Mouse (Mus musculus) lung, embryonic 15.5 days (tissue): Measurements from ENCODE around the gene Tmem119. TPM values are rescaled to one million over a fixed set of nuclear protein-coding genes. Genes with fewer than 3 reads are reported as not detected.

Experiments used
- ATAC-seq: fragments of 200-750 bp; cut with Nextera tagmentation; 2 replicates; pipeline ENCODE4 v1.8.0; 2017; ENCODE audit warnings: moderate number of reproducible peaks, borderline replicate concordance; ENCODE audit not compliant: low FRiP score, low TSS enrichment; ENCODE audit errors: extremely low read depth
- H3K27ac ChIP-seq: fragments of 300-500 bp; sonication (generic); 2 replicates; pipeline ENCODE4 v1.5.1; 2015; ENCODE audit warnings: moderate library complexity, mild to moderate bottlenecking, inconsistent platforms
- H3K27me3 ChIP-seq: fragments of 300-500 bp; sonication (generic); 2 replicates; pipeline ENCODE4 v1.6.1; 2015; ENCODE audit warnings: inconsistent platforms
- H3K36me3 ChIP-seq: fragments of 300-500 bp; sonication (generic); 2 replicates; pipeline ENCODE4 v1.6.1; 2015; ENCODE audit warnings: inconsistent platforms
- H3K4me1 ChIP-seq: fragments of 300-500 bp; sonication (generic); 2 replicates; pipeline ENCODE4 v1.6.1; 2015; ENCODE audit warnings: inconsistent platforms
- H3K4me2 ChIP-seq: fragments of 300-500 bp; sonication (generic); 2 replicates; pipeline ENCODE4 v1.6.1; 2015; ENCODE audit warnings: inconsistent platforms, mild to moderate bottlenecking, moderate library complexity
- H3K4me3 ChIP-seq: fragments of 300-500 bp; sonication (generic); 2 replicates; pipeline ENCODE4 v1.5.1; 2015; ENCODE audit warnings: mild to moderate bottlenecking, inconsistent platforms
- H3K9ac ChIP-seq: fragments of 300-500 bp; sonication (generic); 2 replicates; pipeline ENCODE4 v1.6.1; 2015; ENCODE audit warnings: inconsistent platforms
- H3K9me3 ChIP-seq: fragments of 300-500 bp; sonication (generic); 2 replicates; pipeline ENCODE4 v1.6.1; 2016; ENCODE audit warnings: inconsistent platforms
- WGBS: fragments of 180-500 bp; shearing (Covaris S2); methylation state at CpG from one replicate; pipeline ENCODE4 v1.1.7; 2015; 5-methylcytosine and 5-hydroxymethylcytosine counted together
- polyA plus RNA-seq: library from polyadenylated mRNA; unstranded; fragments of >200 nt; fragmentation: Nextera tagmentation; extraction: Ambion mirVana; gene quantifications from 2 replicates; pipeline ENCODE4 v1.2.1, GENCODE M21; 2015

Tmem119 gene
- polyA plus RNA-seq, 1 experiment from 2014 or later, result 48.1 TPM

GRCm38 (mm10) chr5:113772905-113773519, 27.3 kb downstream of the Tmem119 start:
- Histone ChIP-seq H3K27me3 (no peaks in the 10 kb centered on the region), H3K9ac (peak overlapping the region; percentile 57), H3K4me1 (peaks cover 26% of the 10 kb centered on the region), H3K9me3 (no peaks in the 10 kb centered on the region), H3K27ac (peak overlapping the region; percentile 5; the same call in 1 of the 2 replicates), H3K4me2 (peak overlapping the region; percentile 89), H3K36me3 (peaks cover 39% of the 10 kb centered on the region), H3K4me3 (peak overlapping the region; percentile 99)
- peak; percentile 32 for ATAC-seq
- WGBS, result under 1% methylated on average over 35 of the region's 38 CpGs

GRCm38 (mm10) chr5:113772450-113772895, 27.8 kb downstream of the Tmem119 start, which contains the start of the genes Sart3 and Iscu:
Gene Sart3 (minus strand): TSS chr5:113772510.
Gene Iscu (plus strand): TSS chr5:113772748.
- peak; percentile 87 for ATAC-seq
- no peaks in the 10 kb centered on the region for H3K27me3 ChIP-seq
- H3K4me3 ChIP-seq, result peak within 1 kb of the TSS; percentile 99
- H3K4me1 ChIP-seq, result peaks cover 26% of the 10 kb centered on the region
- peak within 1 kb of the TSS; percentile 89 for H3K4me2 ChIP-seq
- no peaks in the 10 kb centered on the region for H3K9me3 ChIP-seq
- H3K9ac ChIP-seq, result peak within 1 kb of the TSS; percentile 94
- H3K27ac ChIP-seq, result peak within 1 kb of the TSS; percentile 96
- WGBS, result under 1% methylated on average over 49 of the region's 49 CpGs
- H3K36me3 ChIP-seq, result peaks cover 43% of the 10 kb centered on the region

- WGBS, result under 1% methylated on average over 95 of the region's 97 CpGs
- ATAC-seq, result peak; percentile 87
- peaks cover 43% of the 10 kb centered on the region for H3K36me3 ChIP-seq
- H3K27me3 ChIP-seq, result no peaks in the 10 kb centered on the region
- peak overlapping the region; percentile 99 for H3K4me3 ChIP-seq
- H3K4me1 ChIP-seq, result peaks cover 26% of the 10 kb centered on the region
- H3K9ac ChIP-seq, result peak overlapping the region; percentile 94
- peak overlapping the region; percentile 89 for H3K4me2 ChIP-seq
- H3K27ac ChIP-seq, result peak overlapping the region; percentile 96
- no peaks in the 10 kb centered on the region for H3K9me3 ChIP-seq
These were observed 28.8 kb downstream of the Tmem119 start for GRCm38 (mm10) chr5:113771213-113772162.

GRCm38 (mm10) chr5:113768806-113769205, 31.5 kb downstream of the Tmem119 start:
- H3K27me3 ChIP-seq, result no peaks in the 10 kb centered on the region
- WGBS, result 88% methylated on average over 8 of the region's 8 CpGs
- peaks cover 23% of the 10 kb centered on the region for H3K4me1 ChIP-seq
- no peak for ATAC-seq
- H3K4me2 ChIP-seq, result no peak overlapping the region
- peaks cover 32% of the 10 kb centered on the region for H3K36me3 ChIP-seq
- no peaks in the 10 kb centered on the region for H3K9me3 ChIP-seq
- H3K27ac ChIP-seq, result no peak overlapping the region
- no peak overlapping the region for H3K4me3 ChIP-seq
- H3K9ac ChIP-seq, result no peak overlapping the region

- Histone ChIP-seq H3K4me1 (peaks cover 16% of the 10 kb centered on the region), H3K4me3 (no peak overlapping the region), H3K36me3 (peaks cover 62% of the 10 kb centered on the region), H3K9ac (no peak overlapping the region), H3K27ac (no peak overlapping the region), H3K9me3 (no peaks in the 10 kb centered on the region), H3K27me3 (no peaks in the 10 kb centered on the region), H3K4me2 (no peak overlapping the region)
- WGBS, result 86% methylated on average over 13 of the region's 13 CpGs
- ATAC-seq, result no peak
These were observed 34.4 kb downstream of the Tmem119 start for GRCm38 (mm10) chr5:113765641-113766526.

- H3K4me3 ChIP-seq, result no peak overlapping the region
- no peak overlapping the region for H3K27ac ChIP-seq
- H3K36me3 ChIP-seq, result peaks cover 75% of the 10 kb centered on the region
- no peaks in the 10 kb centered on the region for H3K9me3 ChIP-seq
- no peaks in the 10 kb centered on the region for H3K27me3 ChIP-seq
- no peak for ATAC-seq
- peaks cover 1% of the 10 kb centered on the region for H3K4me1 ChIP-seq
- WGBS, result 88% methylated on average over 7 of the region's 7 CpGs
- no peak overlapping the region for H3K4me2 ChIP-seq
- H3K9ac ChIP-seq, result no peak overlapping the region
These were observed 35.9 kb downstream of the Tmem119 start for GRCm38 (mm10) chr5:113764426-113764825.

GRCm38 (mm10) chr5:113761585-113761984, 38.7 kb downstream of the Tmem119 start:
- no peak for ATAC-seq
- Histone ChIP-seq H3K27ac (no peak overlapping the region), H3K9me3 (no peaks in the 10 kb centered on the region), H3K4me3 (no peak overlapping the region), H3K9ac (no peak overlapping the region), H3K4me2 (no peak overlapping the region), H3K4me1 (peaks cover 6% of the 10 kb centered on the region), H3K36me3 (peaks cover 79% of the 10 kb centered on the region), H3K27me3 (no peaks in the 10 kb centered on the region)
- WGBS, result 91% methylated on average over 2 of the region's 2 CpGs

- H3K27me3 ChIP-seq, result no peaks in the 10 kb centered on the region
- H3K9me3 ChIP-seq, result no peaks in the 10 kb centered on the region
- H3K4me3 ChIP-seq, result no peak overlapping the region
- no peak overlapping the region for H3K9ac ChIP-seq
- H3K4me2 ChIP-seq, result no peak overlapping the region
- peak overlapping the region; percentile 72 for H3K27ac ChIP-seq
- peaks cover 17% of the 10 kb centered on the region for H3K4me1 ChIP-seq
- peaks cover 83% of the 10 kb centered on the region for H3K36me3 ChIP-seq
- 47% methylated on average over 15 of the region's 15 CpGs for WGBS
- peak; percentile 81 for ATAC-seq
These were observed 44.8 kb downstream of the Tmem119 start for GRCm38 (mm10) chr5:113755347-113756030.

GRCm38 (mm10) chr5:113751521-113752157, 48.7 kb downstream of the Tmem119 start:
- H3K4me2 ChIP-seq, result no peak overlapping the region
- H3K36me3 ChIP-seq, result peaks cover 89% of the 10 kb centered on the region
- peaks cover 12% of the 10 kb centered on the region for H3K4me1 ChIP-seq
- H3K9ac ChIP-seq, result no peak overlapping the region
- H3K4me3 ChIP-seq, result no peak overlapping the region
- no peak for ATAC-seq
- H3K27ac ChIP-seq, result no peak overlapping the region
- H3K27me3 ChIP-seq, result no peaks in the 10 kb centered on the region
- 87% methylated on average over 9 of the region's 9 CpGs for WGBS
- H3K9me3 ChIP-seq, result no peaks in the 10 kb centered on the region

GRCm38 (mm10) chr5:113748556-113749331, 51.6 kb downstream of the Tmem119 start:
- 91% methylated on average over 13 of the region's 13 CpGs for WGBS
- H3K4me3 ChIP-seq, result no peak overlapping the region
- H3K4me2 ChIP-seq, result no peak overlapping the region
- H3K4me1 ChIP-seq, result no peaks in the 10 kb centered on the region
- no peaks in the 10 kb centered on the region for H3K9me3 ChIP-seq
- no peak overlapping the region for H3K9ac ChIP-seq
- ATAC-seq, result no peak
- peaks cover 99% of the 10 kb centered on the region for H3K36me3 ChIP-seq
- H3K27ac ChIP-seq, result no peak overlapping the region
- H3K27me3 ChIP-seq, result no peaks in the 10 kb centered on the region
